Mouse (Mus musculus): Measurements from ENCODE around the gene Tnn. TPM values are rescaled to one million over a fixed set of nuclear protein-coding genes. Genes with fewer than 3 reads are reported as not detected.

The Tnn gene
- total and polyA plus RNA-seq, 3 experiments: 0.13 TPM; not detected in 2

DNA sequence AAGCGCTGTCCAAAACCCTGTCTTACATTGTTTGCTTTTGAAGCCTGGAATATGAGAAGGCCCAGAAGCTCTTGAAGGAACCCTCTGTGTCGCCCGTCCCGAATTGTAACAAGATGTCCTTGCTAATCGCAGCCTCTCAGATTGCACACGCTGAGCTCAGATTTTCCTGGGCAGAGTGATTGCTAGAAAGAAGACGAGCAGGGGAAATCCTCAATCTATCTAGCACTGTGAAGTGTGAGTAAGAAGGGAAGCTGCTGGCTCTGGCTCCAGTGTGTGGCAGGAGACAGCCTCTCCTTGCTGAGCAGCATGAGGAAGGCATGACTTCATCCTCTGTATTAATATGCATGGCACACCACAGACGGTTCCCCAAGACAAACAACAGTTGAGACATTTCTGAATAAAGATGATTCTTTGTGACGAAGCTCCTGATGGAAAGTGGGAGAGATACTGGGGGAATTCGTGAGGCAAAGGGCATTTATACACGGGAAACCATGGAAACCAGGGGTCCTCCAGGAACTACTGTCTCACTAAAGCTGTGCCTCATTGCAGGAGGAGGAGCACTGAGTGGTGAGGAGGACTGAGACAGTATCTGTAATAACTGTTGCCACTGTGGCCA is 4.0 kb downstream of the Tnn start:
- H3K4me1 ChIP-seq (ENCODE audit: control insufficient read depth in 1 of 2, insufficient read depth in 2 of 2): peaks cover 19 to 35% of the 10 kb centered on the region in 2 experiments
- peak overlapping the region; percentile 21 for H3K4me2 ChIP-seq (ENCODE audit: insufficient read depth, low read depth, poor library complexity, severe bottlenecking)
- H3K9ac ChIP-seq (ENCODE audit: insufficient read depth, low read depth): no peak overlapping the region
- no peak overlapping the region for H3K4me3 ChIP-seq (replicated peaks in 1 of 3; ENCODE audit: low read depth in 2 of 3, low read length in 2 of 3, poor library complexity in 1 of 3)
- no peak overlapping the region for H3K27ac ChIP-seq (ENCODE audit: insufficient read depth, low read depth)
- H3K79me2 ChIP-seq (replicated peaks; ENCODE audit: control insufficient read depth, extremely low read depth, insufficient read depth, poor library complexity, severe bottlenecking): no peaks in the 10 kb centered on the region
- no peaks in the 10 kb centered on the region for H3K36me3 ChIP-seq (replicated peaks in 1 of 2; ENCODE audit: control insufficient read depth in 1 of 2, insufficient read depth in 1 of 2, low read length in 1 of 2)
- dilution Hi-C loops (cut with MboI; ENCODE audit: extremely low pct_ligation_motif_present, extremely low pct_unique_long_range_greater_than_20kb, low sequenced_read_pairs): no loop called here
- H3K27me3 ChIP-seq (replicated peaks): peaks cover 2% of the 10 kb centered on the region
- TF ChIP-seq ETS1 (conservative IDR thresholded peaks at IDR 0.05; ENCODE audit: low read depth, low read length) (peak; percentile 88), JUN (IDR thresholded peaks at IDR 0.05; ENCODE audit: insufficient read depth, low read depth, low read length) (peak; percentile 70), HCFC1 (IDR thresholded peaks at IDR 0.05; ENCODE audit: low read depth, low read length) (no peak), MAX (IDR thresholded peaks at IDR 0.05; ENCODE audit: low read length) (0 out of 2 replicates have a peak, but pooled peaks have one; percentile 42), POLR2A (IDR thresholded peaks at IDR 0.05; ENCODE audit: low read depth, low read length) (no peak), ELF1 (IDR thresholded peaks at IDR 0.05; ENCODE audit: low read depth, low read length) (peak; percentile 25; the same call in 1 of the 2 replicates), NELFE (IDR thresholded peaks at IDR 0.05; ENCODE audit: low read depth, low read length) (no peak), EP300 (IDR thresholded peaks at IDR 0.05; ENCODE audit: low read length) (peak; percentile 70), GABPA (IDR thresholded peaks at IDR 0.05; ENCODE audit: insufficient replicate concordance, low read depth, low read length) (no peak), MEF2A (IDR thresholded peaks at IDR 0.05; ENCODE audit: borderline replicate concordance, low read depth, low read length) (peak; percentile 60), BHLHE40 (IDR thresholded peaks at IDR 0.05; ENCODE audit: low read depth, low read length) (peak; percentile 89), MXI1 (IDR thresholded peaks at IDR 0.05; ENCODE audit: low read depth, low read length) (0 out of 2 replicates have a peak, but pooled peaks have one; percentile 17), JUND (conservative IDR thresholded peaks at IDR 0.05; ENCODE audit: low read depth, low read length) (peak; percentile 60), SIN3A (IDR thresholded peaks at IDR 0.05; ENCODE audit: low read length) (peak; percentile 37; the same call in 1 of the 2 replicates), KAT2A (IDR thresholded peaks at IDR 0.05; ENCODE audit: insufficient replicate concordance, low read length) (no peak), RCOR1 (conservative IDR thresholded peaks at IDR 0.05; ENCODE audit: low read depth, low read length) (no peak), CHD2 (IDR thresholded peaks at IDR 0.05; ENCODE audit: low read length) (0 out of 2 replicates have a peak, but pooled peaks have one; percentile 41), IRF4 (IDR thresholded peaks at IDR 0.05; ENCODE audit: low read depth, low read length) (peak; percentile 86)
- no peaks in the 10 kb centered on the region for H3K9me3 ChIP-seq (replicated peaks; ENCODE audit: low read length)
- peak; percentile 78 for DNase-seq (ENCODE audit: extremely low read depth)
- in situ Hi-C loops (cut with MboI; ENCODE audit: low pct_ligation_motif_present, low pct_unique_long_range_greater_than_20kb, low sequenced_read_pairs): no loop called here

DNA sequence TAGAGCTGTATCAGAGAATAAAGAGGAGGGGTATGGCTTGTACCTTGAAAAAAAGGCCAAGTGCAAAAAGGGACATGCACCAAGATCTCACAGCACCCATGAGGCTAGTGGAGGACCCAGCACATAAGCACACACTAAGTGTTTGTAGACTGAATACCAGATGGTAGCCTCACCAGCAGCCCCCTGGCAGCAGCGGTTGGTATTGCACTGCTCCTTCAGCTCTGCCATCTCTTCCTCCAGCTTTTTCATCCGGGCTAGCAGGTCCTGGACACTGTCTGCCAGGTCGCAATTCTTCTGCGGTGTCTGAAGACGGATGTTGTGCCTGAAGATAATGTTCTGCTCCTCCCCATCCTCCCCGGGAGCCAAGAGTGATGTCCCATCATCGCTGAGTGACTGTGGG is 6.1 kb downstream of the Tnn start:
- in situ Hi-C loops (cut with MboI; ENCODE audit: low pct_ligation_motif_present, low pct_unique_long_range_greater_than_20kb, low sequenced_read_pairs) (no loop called here), dilution Hi-C loops (cut with MboI; ENCODE audit: extremely low pct_ligation_motif_present, extremely low pct_unique_long_range_greater_than_20kb, low sequenced_read_pairs) (no loop called here)
- Histone ChIP-seq H3K36me3 (replicated peaks in 1 of 2; ENCODE audit: control insufficient read depth in 1 of 2, insufficient read depth in 1 of 2, low read length in 1 of 2) (no peaks in the 10 kb centered on the region), H3K79me2 (replicated peaks; ENCODE audit: control insufficient read depth, extremely low read depth, insufficient read depth, poor library complexity, severe bottlenecking) (no peaks in the 10 kb centered on the region), H3K27me3 (replicated peaks) (no peaks in the 10 kb centered on the region), H3K4me3 (replicated peaks in 1 of 3; ENCODE audit: low read depth in 2 of 3, low read length in 2 of 3, poor library complexity in 1 of 3) (no peak overlapping the region), H3K4me2 (ENCODE audit: insufficient read depth, low read depth, poor library complexity, severe bottlenecking) (no peak overlapping the region), H3K27ac (ENCODE audit: insufficient read depth, low read depth) (no peak overlapping the region), H3K9me3 (replicated peaks; ENCODE audit: low read length) (no peaks in the 10 kb centered on the region), H3K4me1 (ENCODE audit: control insufficient read depth in 1 of 2, insufficient read depth in 2 of 2) (peaks cover 19 to 35% of the 10 kb centered on the region in 2 experiments), H3K9ac (ENCODE audit: insufficient read depth, low read depth) (no peak overlapping the region)
- TF ChIP-seq CTCF (conservative IDR thresholded peaks at IDR 0.05 in 1 of 2, IDR thresholded peaks at IDR 0.05 in 1 of 2; ENCODE audit: low read depth in 2 of 2, low read length in 2 of 2) (peak; percentile 42 to 51), RAD21 (IDR thresholded peaks at IDR 0.05; ENCODE audit: low read depth, low read length) (no peak; the same call in none of the 2 replicates), MEF2A (IDR thresholded peaks at IDR 0.05; ENCODE audit: borderline replicate concordance, low read depth, low read length) (no peak), ETS1 (conservative IDR thresholded peaks at IDR 0.05; ENCODE audit: low read depth, low read length) (no peak), USF2 (conservative IDR thresholded peaks at IDR 0.05; ENCODE audit: low read depth, low read length) (no peak), PAX5 (IDR thresholded peaks at IDR 0.05; ENCODE audit: low read length) (no peak), SMC3 (IDR thresholded peaks at IDR 0.05; ENCODE audit: low read depth, low read length) (peak; percentile 25; the same call in 1 of the 2 replicates)
- peak; percentile 6 for DNase-seq (ENCODE audit: extremely low read depth)
